Mouse (Mus musculus) lung, postnatal 0 days (tissue): ENCODE measurements at regions not wholly inside any gene's neighbourhood (a gene's known extent, or its start where the extent isn't known, plus 50 kb on each side); places are given as distances from the start of the nearest gene placed in this dataset.

Experiments
- ATAC-seq: fragments of 200-750 bp; cut with Nextera tagmentation; 2 replicates; pipeline ENCODE4 v1.8.0; 2017; ENCODE audit warnings: moderate library complexity
- DNase-seq: peaks from one replicate; pipeline ENCODE4 v3.0.0-alpha.2; 2016; ENCODE audit warnings: low spot score
- H3K27ac ChIP-seq: fragments of 300-500 bp; sonication (generic); 2 replicates; pipeline ENCODE4 v1.5.1; 2014; ENCODE audit warnings: antibody characterized with exemption, mild to moderate bottlenecking, low read length, mixed read lengths
- H3K27me3 ChIP-seq: fragments of 300-500 bp; sonication (generic); replicated peaks from 2 replicates; pipeline ENCODE4 v1.6.1; 2014; ENCODE audit warnings: low read length, mixed read lengths; ENCODE audit not compliant: insufficient read depth
- H3K36me3 ChIP-seq: fragments of 300-500 bp; sonication (generic); 2 replicates; pipeline ENCODE4 v1.6.1; 2014; ENCODE audit warnings: low read length, mixed read lengths; ENCODE audit not compliant: insufficient read depth
- H3K4me1 ChIP-seq: fragments of 300-500 bp; sonication (generic); 2 replicates; pipeline ENCODE4 v1.6.1; 2014; ENCODE audit warnings: antibody characterized with exemption, low read depth, low read length, mixed read lengths; ENCODE audit not compliant: insufficient read depth
- H3K4me2 ChIP-seq: fragments of 300-500 bp; sonication (generic); replicated peaks from 2 replicates; pipeline ENCODE4 v1.6.1; 2014; ENCODE audit warnings: low read depth, mild to moderate bottlenecking, low read length, moderate library complexity, mixed read lengths
- H3K4me3 ChIP-seq: fragments of 300-500 bp; sonication (generic); 2 replicates; pipeline ENCODE4 v1.5.1; 2014; ENCODE audit warnings: low read depth, low read length
- H3K9ac ChIP-seq: fragments of 300-500 bp; sonication (generic); replicated peaks from 2 replicates; pipeline ENCODE4 v1.6.1; 2014; ENCODE audit warnings: low read depth, mild to moderate bottlenecking
- H3K9me3 ChIP-seq: fragments of 300-500 bp; sonication (generic); 2 replicates; pipeline ENCODE4 v1.6.1; 2016; ENCODE audit warnings: low read length, mixed read lengths
- CTCF ChIP-seq: IDR thresholded peaks from 2 replicates; pipeline ENCODE4 v1.5.1; 2016; ENCODE audit warnings: antibody characterized with exemption, mild to moderate bottlenecking
- EP300 ChIP-seq: IDR thresholded peaks from 2 replicates; pipeline ENCODE4 v1.6.1; 2016; ENCODE audit warnings: antibody characterized with exemption, mild to moderate bottlenecking, control low read depth
- WGBS: fragments of 180-500 bp; shearing (Covaris S2); extraction: QIAGEN DNeasy Blood & Tissue Kit; methylation state at CpG from one replicate; pipeline ENCODE4 v1.1.7; 2014; 5-methylcytosine and 5-hydroxymethylcytosine counted together

- Histone ChIP-seq H3K27me3 (no peaks in the 10 kb centered on the region), H3K4me1 (no peaks in the 10 kb centered on the region), H3K4me2 (no peak overlapping the region), H3K4me3 (no peak overlapping the region), H3K36me3 (no peaks in the 10 kb centered on the region), H3K27ac (no peak overlapping the region), H3K9ac (no peak overlapping the region), H3K9me3 (no peaks in the 10 kb centered on the region)
- TF ChIP-seq EP300 (no peak), CTCF (no peak)
- DNase-seq (no peak), ATAC-seq (no peak)
- 94% methylated on average over 1 of the region's 1 CpGs for WGBS
Measured at GRCm38 (mm10) chr16:73259691-73260090, 951.6 kb downstream of the Robo1 start.

GRCm38 (mm10) chr16:73259283-73259682 is 951.2 kb downstream of the Robo1 start:
- Histone ChIP-seq H3K9me3 (no peaks in the 10 kb centered on the region), H3K4me2 (no peak overlapping the region), H3K9ac (no peak overlapping the region), H3K4me3 (no peak overlapping the region), H3K4me1 (no peaks in the 10 kb centered on the region), H3K27ac (no peak overlapping the region), H3K27me3 (no peaks in the 10 kb centered on the region), H3K36me3 (no peaks in the 10 kb centered on the region)
- WGBS = 73% methylated on average over 3 of the region's 3 CpGs
- ATAC-seq (no peak), DNase-seq (no peak)
- TF ChIP-seq CTCF (no peak), EP300 (no peak)

DNA sequence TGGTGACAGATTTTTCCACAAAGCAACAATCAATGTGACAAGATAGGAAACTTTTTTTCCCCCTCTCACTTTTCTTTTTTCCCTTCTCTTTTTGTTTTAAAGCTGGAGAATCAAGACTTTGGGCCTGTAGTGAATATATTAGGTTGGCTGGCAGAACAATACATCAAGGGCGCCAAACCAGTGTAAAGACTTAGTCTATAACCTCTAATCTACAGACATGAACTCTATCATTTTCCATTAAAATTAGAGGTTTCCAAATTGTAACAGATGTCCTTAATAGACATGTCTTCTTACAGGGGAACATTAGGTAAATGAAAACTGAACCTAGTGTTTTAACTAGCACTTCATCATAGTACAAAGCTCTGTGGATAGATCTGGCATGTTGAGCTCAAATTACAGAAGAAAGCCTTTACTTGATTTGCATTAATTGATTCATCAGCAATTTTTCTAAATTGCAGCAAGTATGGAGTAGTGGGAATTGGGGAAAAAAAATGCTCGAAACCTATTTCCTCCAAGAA is 937.0 kb downstream of the Robo1 start:
- ATAC-seq (no peak), DNase-seq (no peak)
- H3K9ac ChIP-seq = no peak overlapping the region
- H3K9me3 ChIP-seq = no peaks in the 10 kb centered on the region
- no peaks in the 10 kb centered on the region for H3K36me3 ChIP-seq
- no peak overlapping the region for H3K4me2 ChIP-seq
- 66% methylated on average over 2 of the region's 2 CpGs for WGBS
- no peak for TF ChIP-seq CTCF
- TF ChIP-seq EP300 = no peak
- H3K4me3 ChIP-seq = no peak overlapping the region
- H3K27me3 ChIP-seq = no peaks in the 10 kb centered on the region
- H3K4me1 ChIP-seq = no peaks in the 10 kb centered on the region
- no peak overlapping the region for H3K27ac ChIP-seq

DNA sequence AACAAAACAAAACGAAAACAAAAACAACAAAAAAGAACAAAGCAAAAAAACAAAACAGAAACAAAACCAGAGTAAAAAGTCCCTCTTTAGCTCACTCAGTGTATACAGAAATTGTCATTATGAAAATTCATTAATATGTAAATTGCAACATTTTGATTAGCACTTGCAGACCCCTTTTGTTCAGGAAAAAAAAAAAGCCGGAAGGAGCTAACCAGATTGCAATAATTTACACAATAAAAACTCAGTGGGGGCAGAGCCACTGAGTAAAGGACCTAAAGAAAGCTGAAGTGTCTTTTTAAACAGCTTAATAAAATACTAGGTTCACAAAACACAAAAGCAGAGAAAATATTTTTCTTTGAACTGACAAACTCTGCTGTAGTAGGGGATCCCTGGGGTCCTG is 922.5 kb downstream of the Robo1 start:
- no peaks in the 10 kb centered on the region for H3K4me1 ChIP-seq
- 65% methylated on average over 2 of the region's 2 CpGs for WGBS
- H3K9ac ChIP-seq = no peak overlapping the region
- no peak overlapping the region for H3K27ac ChIP-seq
- no peak overlapping the region for H3K4me3 ChIP-seq
- H3K36me3 ChIP-seq = no peaks in the 10 kb centered on the region
- no peak for DNase-seq
- no peak for ATAC-seq
- TF ChIP-seq EP300 = no peak
- no peak for TF ChIP-seq CTCF
- H3K27me3 ChIP-seq = no peaks in the 10 kb centered on the region
- no peak overlapping the region for H3K4me2 ChIP-seq
- no peaks in the 10 kb centered on the region for H3K9me3 ChIP-seq

DNA sequence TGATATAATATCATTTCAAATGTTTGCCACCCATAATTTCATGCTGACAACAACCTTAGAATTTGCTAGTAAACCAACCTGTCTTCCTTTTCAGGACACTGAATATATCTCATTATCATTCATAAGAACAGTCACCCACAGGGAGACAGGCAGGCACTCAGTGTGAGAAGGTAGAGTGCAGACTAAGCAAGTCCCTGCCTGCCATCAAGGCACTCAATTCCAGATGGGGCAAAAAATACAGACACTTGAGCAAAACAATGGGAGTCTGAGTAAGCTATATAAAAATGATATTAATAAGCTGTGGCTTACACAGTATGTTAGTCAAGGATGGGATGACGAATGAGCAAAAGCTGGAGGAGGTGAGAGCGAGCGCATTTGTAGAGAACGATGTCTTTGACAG is 909.4 kb downstream of the Robo1 start:
- H3K27me3 ChIP-seq = no peaks in the 10 kb centered on the region
- H3K9ac ChIP-seq = no peak overlapping the region
- WGBS = 87% methylated on average over 4 of the region's 4 CpGs
- H3K4me1 ChIP-seq = no peaks in the 10 kb centered on the region
- H3K36me3 ChIP-seq = no peaks in the 10 kb centered on the region
- ATAC-seq (no peak), DNase-seq (no peak)
- H3K27ac ChIP-seq = no peak overlapping the region
- no peak overlapping the region for H3K4me3 ChIP-seq
- H3K4me2 ChIP-seq = no peak overlapping the region
- no peak for TF ChIP-seq CTCF
- TF ChIP-seq EP300 = no peak
- H3K9me3 ChIP-seq = no peaks in the 10 kb centered on the region

GRCm38 (mm10) chr16:73203542-73203941 is 895.4 kb downstream of the Robo1 start:
- no peak for DNase-seq
- 85% methylated on average over 11 of the region's 11 CpGs for WGBS

DNA sequence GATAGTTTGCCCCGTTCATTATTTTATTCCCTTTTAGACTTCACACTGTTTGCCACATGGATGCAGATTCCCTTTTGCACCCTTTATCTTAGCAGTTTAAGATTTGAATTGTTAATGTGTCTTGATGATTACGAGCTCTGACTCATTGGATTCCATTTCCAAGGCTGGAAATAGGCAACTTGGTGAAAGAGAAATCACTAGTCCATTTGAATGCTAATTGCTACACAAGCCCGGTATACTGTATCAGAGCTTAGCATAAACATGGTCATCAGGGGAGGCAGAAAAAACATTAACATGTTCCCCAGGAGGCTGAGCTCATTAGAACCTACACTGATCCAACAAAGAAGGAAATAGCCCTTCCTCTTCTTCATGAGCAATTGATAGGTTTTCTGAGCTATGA is 892.9 kb downstream of the Robo1 start:
- Histone ChIP-seq H3K4me2 (no peak overlapping the region), H3K36me3 (no peaks in the 10 kb centered on the region), H3K4me3 (no peak overlapping the region), H3K27me3 (no peaks in the 10 kb centered on the region), H3K9ac (no peak overlapping the region), H3K9me3 (no peaks in the 10 kb centered on the region), H3K4me1 (no peaks in the 10 kb centered on the region), H3K27ac (no peak overlapping the region)
- no peak for TF ChIP-seq EP300
- no peak for TF ChIP-seq CTCF
- ATAC-seq (no peak), DNase-seq (no peak)
- 67% methylated on average over 3 of the region's 3 CpGs for WGBS

More at GRCm38 (mm10) chr16:73203542-73203941, 895.4 kb downstream of the Robo1 start:
- Histone ChIP-seq H3K9me3 (no peaks in the 10 kb centered on the region), H3K27me3 (no peaks in the 10 kb centered on the region), H3K4me1 (no peaks in the 10 kb centered on the region), H3K4me3 (no peak overlapping the region), H3K9ac (no peak overlapping the region), H3K27ac (no peak overlapping the region), H3K36me3 (no peaks in the 10 kb centered on the region), H3K4me2 (no peak overlapping the region)
- no peak for TF ChIP-seq CTCF
- TF ChIP-seq EP300 = no peak
- no peak for ATAC-seq
